Mouse (Mus musculus): ENCODE measurements around the gene Zfp59. TPM values are rescaled to one million over a fixed set of nuclear protein-coding genes. Genes with fewer than 3 reads are reported as not detected.

Gene Zfp59
- total RNA-seq, 2 experiments from 2014 or later: 4.1 to 4.4 TPM

GRCm38 (mm10) chr7:27881721-27882120 is 43.3 kb downstream of the Zfp59 start:
- no peak for DNase-seq

- no peak for DNase-seq
Observed at GRCm38 (mm10) chr7:27900601-27901000, 62.2 kb downstream of the Zfp59 start.

- DNase-seq: no peak
Observed at GRCm38 (mm10) chr7:27905061-27905848, 66.8 kb downstream of the Zfp59 start.

Other genes with a start within 250 kb of the Zfp59 start
- gene Akt2, start 247.1 kb upstream of the Zfp59 start, total RNA-seq (2021): 100 to 1,000 TPM in 1 of 2 experiments, 10 to 100 TPM in 1; 97.7 to 102 TPM
- 10 to 100 TPM; 45.8 to 48.2 TPM for gene Ttc9b, start 184.7 kb upstream of the Zfp59 start, total RNA-seq (2021)
- gene Map3k10, start 164.0 kb upstream of the Zfp59 start, total RNA-seq (2021): 100 to 1,000 TPM; 177 to 185 TPM
- 10 to 100 TPM; 10.0 to 10.3 TPM for gene Zfp607b, start 149.3 kb upstream of the Zfp59 start, total RNA-seq (2021)
- gene Zfp60, start 107.2 kb upstream of the Zfp59 start, total RNA-seq (2021): 10 to 100 TPM; 33.5 to 38.7 TPM
- gene Zfp626, start 31.4 kb upstream of the Zfp59 start, total RNA-seq (2021): 1 to 10 TPM; 8.8 to 10.0 TPM
- gene Zfp607a, start 18.9 kb downstream of the Zfp59 start, total RNA-seq (2021): 1 to 10 TPM; 1.9 to 2.5 TPM
- gene Zfp974, start 90.9 kb downstream of the Zfp59 start, total RNA-seq (2021): 10 to 100 TPM; 15.2 to 16.0 TPM
- gene Zfp780b, start 140.6 kb downstream of the Zfp59 start, total RNA-seq (2021): 10 to 100 TPM; 21.6 TPM
- gene Zfp850, start 175.5 kb downstream of the Zfp59 start, total RNA-seq (2021): 1 to 10 TPM; 5.7 to 6.8 TPM
- gene Psmc4, start 211.5 kb downstream of the Zfp59 start, total RNA-seq (2021): 100 to 1,000 TPM; 122 to 131 TPM
- under 1 TPM; 0.81 to 0.92 TPM for gene Fcgbp, start 232.6 kb downstream of the Zfp59 start, total RNA-seq (2021)